Mouse (Mus musculus) ZHBTc4 (cell line): Measurements from ENCODE around the gene Cpt1c.

Experiments used
- DNase-seq: peaks from one replicate; pipeline ENCODE4 v3.0.0-alpha.2; 2011; ENCODE audit warnings: low read depth, low spot score

The Cpt1c gene

GRCm38 (mm10) chr7:44918219-44918618 lies 56.4 kb downstream of the Cpt1c start:
- DNase-seq, result no peak

GRCm38 (mm10) chr7:44916881-44917280 lies 57.8 kb downstream of the Cpt1c start:
- no peak for DNase-seq

DNA sequence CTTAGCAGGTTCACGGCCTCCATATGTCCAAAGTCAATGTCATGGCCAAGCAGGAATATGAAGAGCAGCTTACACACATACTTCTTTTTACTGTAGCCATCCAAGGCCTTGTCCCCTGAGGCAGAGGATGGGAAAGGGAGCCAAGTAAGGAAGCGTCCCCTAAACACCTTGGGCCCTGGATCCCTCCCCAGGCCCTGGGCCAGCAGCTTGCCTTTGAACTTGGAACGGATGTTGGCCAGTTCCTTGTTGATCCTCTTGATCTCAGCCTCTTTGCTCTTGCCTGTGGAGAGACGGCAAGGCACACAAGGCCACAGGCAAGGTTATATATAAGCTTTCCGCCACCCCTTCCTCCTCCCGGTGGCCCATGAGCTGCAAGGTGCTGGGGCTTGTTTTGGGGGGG lies 58.5 kb downstream of the Cpt1c start:
- no peak for DNase-seq

GRCm38 (mm10) chr7:44915314-44915713 lies 59.3 kb downstream of the Cpt1c start:
- DNase-seq, result no peak

DNA sequence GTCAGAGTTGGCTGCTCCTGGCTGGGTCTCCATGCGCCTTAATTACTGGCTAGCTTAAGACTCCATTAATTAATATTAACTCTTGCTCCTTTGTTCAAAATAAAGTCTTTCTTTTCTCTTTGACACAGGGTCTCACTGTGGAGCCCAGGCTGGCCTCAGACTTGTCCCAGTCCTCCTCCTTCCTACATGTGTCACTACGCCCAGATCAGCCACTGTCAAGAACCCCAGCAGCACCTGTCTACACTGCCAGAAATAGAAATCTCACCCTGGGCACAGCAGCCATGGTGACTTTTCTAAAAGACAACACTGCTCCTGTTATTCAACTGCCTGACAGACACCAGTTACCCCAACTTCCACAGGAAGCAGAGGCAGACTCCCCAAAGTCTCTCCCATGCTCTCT lies 60.3 kb downstream of the Cpt1c start:
- no peak for DNase-seq
